Mouse (Mus musculus) embryonic facial prominence, embryonic 11.5 days (tissue): ENCODE data around the gene Zbtb43. TPM values are rescaled to one million over a fixed set of nuclear protein-coding genes. Genes with fewer than 3 reads are reported as not detected.

Experiments used
- ATAC-seq: fragments of 200-750 bp; cut with Nextera tagmentation; replicated peaks from 2 replicates; pipeline ENCODE4 v1.8.0; 2017; ENCODE audit warnings: low read depth; ENCODE audit not compliant: insufficient number of reproducible peaks, low FRiP score, low TSS enrichment
- DNase-seq: peaks from one replicate; pipeline ENCODE4 v3.0.0-alpha.2; 2015; ENCODE audit warnings: low spot score
- H3K27ac ChIP-seq: fragments of 300-500 bp; sonication (generic); replicated peaks from 2 replicates; pipeline ENCODE4 v1.5.1; 2014; ENCODE audit warnings: mild to moderate bottlenecking, low read depth, low read length, control low read depth
- H3K27me3 ChIP-seq: fragments of 300-500 bp; sonication (generic); 2 replicates; pipeline ENCODE4 v1.6.1; 2014; ENCODE audit warnings: mild to moderate bottlenecking, low read length, moderate library complexity, mixed read lengths; ENCODE audit not compliant: control insufficient read depth, insufficient read depth
- H3K36me3 ChIP-seq: fragments of 300-500 bp; sonication (generic); replicated peaks from 2 replicates; pipeline ENCODE4 v1.6.1; 2014; ENCODE audit warnings: low read depth, mild to moderate bottlenecking, low read length, moderate library complexity, mixed read lengths; ENCODE audit not compliant: control insufficient read depth, insufficient read depth
- H3K4me1 ChIP-seq: fragments of 300-500 bp; sonication (generic); 2 replicates; pipeline ENCODE4 v1.6.1; 2014; ENCODE audit warnings: low read length, mixed read lengths; ENCODE audit not compliant: control insufficient read depth, insufficient read depth
- H3K4me2 ChIP-seq: fragments of 300-500 bp; sonication (generic); 2 replicates; pipeline ENCODE4 v1.6.1; 2014; ENCODE audit warnings: low read depth, mild to moderate bottlenecking, control low read depth, low read length, moderate library complexity
- H3K4me3 ChIP-seq: fragments of 300-500 bp; sonication (generic); 2 replicates; pipeline ENCODE4 v1.5.1; 2014; ENCODE audit warnings: low read depth, low read length, control low read depth
- H3K9ac ChIP-seq: fragments of 300-500 bp; sonication (generic); replicated peaks from 2 replicates; pipeline ENCODE4 v1.6.1; 2014; ENCODE audit warnings: mild to moderate bottlenecking, control low read depth, low read length
- H3K9me3 ChIP-seq: fragments of 300-500 bp; sonication (generic); replicated peaks from 2 replicates; pipeline ENCODE4 v1.6.1; 2016; ENCODE audit warnings: mild to moderate bottlenecking, low read length, inconsistent platforms, mixed read lengths; ENCODE audit not compliant: control insufficient read depth
- WGBS: fragments of 180-500 bp; shearing (Covaris S2); extraction: QIAGEN DNeasy Blood & Tissue Kit; methylation state at CpG from one replicate; pipeline ENCODE4 v1.1.7; 2014; 5-methylcytosine and 5-hydroxymethylcytosine counted together
- polyA plus RNA-seq: library from polyadenylated mRNA; unstranded; fragments of >200 nt; fragmentation: Nextera tagmentation; extraction: Ambion mirVana; gene quantifications from 2 replicates; pipeline ENCODE4 v1.2.1, GENCODE M21; 2014

Gene Zbtb43
- polyA plus RNA-seq, 1 experiment from 2014 or later, result 25.5 TPM

- 40% methylated on average over 8 of the region's 8 CpGs for WGBS
- H3K9ac ChIP-seq, result no peak overlapping the region
- ATAC-seq, result no peak
- no peak overlapping the region for H3K27ac ChIP-seq
- H3K4me3 ChIP-seq, result no peak overlapping the region
- H3K4me1 ChIP-seq, result peaks cover 5% of the 10 kb centered on the region
- DNase-seq, result peak; percentile 9
- H3K9me3 ChIP-seq, result no peaks in the 10 kb centered on the region
- no peaks in the 10 kb centered on the region for H3K36me3 ChIP-seq
- no peak overlapping the region for H3K4me2 ChIP-seq
- no peaks in the 10 kb centered on the region for H3K27me3 ChIP-seq
These were observed 33.2 kb downstream of the Zbtb43 start for GRCm38 (mm10) chr2:33435036-33435650.

GRCm38 (mm10) chr2:33432877-33433276 lies 35.5 kb downstream of the Zbtb43 start:
- DNase-seq (peak; percentile 78), ATAC-seq (no peak)
- 65% methylated on average over 5 of the region's 5 CpGs for WGBS
- H3K4me3 ChIP-seq, result no peak overlapping the region
- H3K27me3 ChIP-seq, result no peaks in the 10 kb centered on the region
- no peak overlapping the region for H3K9ac ChIP-seq
- peaks cover 5% of the 10 kb centered on the region; the same call in 1 of the 2 replicates for H3K4me1 ChIP-seq
- no peak overlapping the region for H3K27ac ChIP-seq
- H3K4me2 ChIP-seq, result no peak overlapping the region
- H3K36me3 ChIP-seq, result no peaks in the 10 kb centered on the region
- H3K9me3 ChIP-seq, result no peaks in the 10 kb centered on the region

- ATAC-seq (peak; percentile 63), DNase-seq (peak; percentile 79)
- no peaks in the 10 kb centered on the region for H3K36me3 ChIP-seq
- H3K4me1 ChIP-seq, result peaks cover 2% of the 10 kb centered on the region; the same call in 1 of the 2 replicates
- no peaks in the 10 kb centered on the region for H3K27me3 ChIP-seq
- peak within 1 kb of the TSS; percentile 56; the same call in 1 of the 2 replicates for H3K27ac ChIP-seq
- peak within 1 kb of the TSS; percentile 99 for H3K4me3 ChIP-seq
- under 1% methylated on average over 57 of the region's 102 CpGs for WGBS
- no peaks in the 10 kb centered on the region for H3K9me3 ChIP-seq
- H3K9ac ChIP-seq, result peak within 1 kb of the TSS; percentile 92
- peak within 1 kb of the TSS; percentile 87 for H3K4me2 ChIP-seq
These were observed 37.3 kb downstream of the Zbtb43 start, which contains the start of gene Zbtb34 for GRCm38 (mm10) chr2:33430771-33431699. Zbtb34 (minus strand) TSS chr2:33431324.

GRCm38 (mm10) chr2:33430081-33430770 lies 38.1 kb downstream of the Zbtb43 start:
- peak; percentile 14; the same call in 1 of the 2 replicates for ATAC-seq
- no peak overlapping the region for H3K27ac ChIP-seq

GRCm38 (mm10) chr2:33429339-33429738 lies 39.0 kb downstream of the Zbtb43 start:
- Histone ChIP-seq H3K4me3 (no peak overlapping the region), H3K4me2 (no peak overlapping the region), H3K36me3 (no peaks in the 10 kb centered on the region), H3K27me3 (no peaks in the 10 kb centered on the region), H3K27ac (no peak overlapping the region), H3K9ac (0 out of 2 replicates have a peak overlapping the region, but pooled peaks have one; percentile 14), H3K9me3 (no peaks in the 10 kb centered on the region), H3K4me1 (no peaks in the 10 kb centered on the region)
- 36% methylated on average over 6 of the region's 6 CpGs for WGBS
- DNase-seq (no peak), ATAC-seq (no peak)

More at GRCm38 (mm10) chr2:33430081-33430770, 38.1 kb downstream of the Zbtb43 start:
- Histone ChIP-seq H3K9me3 (no peaks in the 10 kb centered on the region), H3K4me3 (peak overlapping the region; percentile 99), H3K4me2 (peak overlapping the region; percentile 87), H3K4me1 (no peaks in the 10 kb centered on the region), H3K9ac (peak overlapping the region; percentile 92), H3K27me3 (no peaks in the 10 kb centered on the region), H3K36me3 (no peaks in the 10 kb centered on the region)
- WGBS, result 8% methylated on average over 13 of the region's 13 CpGs
- peak; percentile 59 for DNase-seq

GRCm38 (mm10) chr2:33426640-33427398 lies 41.5 kb downstream of the Zbtb43 start:
- DNase-seq (no peak), ATAC-seq (no peak)
- 63% methylated on average over 10 of the region's 10 CpGs for WGBS
- Histone ChIP-seq H3K9ac (no peak overlapping the region), H3K27ac (no peak overlapping the region), H3K4me1 (no peaks in the 10 kb centered on the region), H3K4me2 (no peak overlapping the region), H3K27me3 (no peaks in the 10 kb centered on the region), H3K36me3 (no peaks in the 10 kb centered on the region), H3K9me3 (no peaks in the 10 kb centered on the region), H3K4me3 (no peak overlapping the region)

GRCm38 (mm10) chr2:33417454-33417853 lies 50.9 kb downstream of the Zbtb43 start:
- Histone ChIP-seq H3K4me2 (no peak overlapping the region), H3K36me3 (no peaks in the 10 kb centered on the region; the same call in 1 of the 2 replicates), H3K4me1 (no peaks in the 10 kb centered on the region), H3K4me3 (no peak overlapping the region), H3K27me3 (no peaks in the 10 kb centered on the region), H3K9ac (no peak overlapping the region), H3K9me3 (no peaks in the 10 kb centered on the region), H3K27ac (no peak overlapping the region)
- ATAC-seq, result no peak
- WGBS, result 87% methylated on average over 4 of the region's 4 CpGs
- no peak for DNase-seq
